Mouse (Mus musculus): ENCODE measurements around the gene Colec11.

- TF ChIP-seq POLR2A (IDR thresholded peaks at IDR 0.05; ENCODE audit: insufficient read depth, low read depth, low read length): no peak
- no peak for TF ChIP-seq CTCF (IDR thresholded peaks at IDR 0.05; ENCODE audit: insufficient read depth, low read depth, low read length)
Measured at GRCm38 (mm10) chr12:28635058-28635534, 11.9 kb upstream of the Colec11 start.
